Mouse (Mus musculus): Measurements from ENCODE around the gene Map2k4.

Map2k4 gene

DNA sequence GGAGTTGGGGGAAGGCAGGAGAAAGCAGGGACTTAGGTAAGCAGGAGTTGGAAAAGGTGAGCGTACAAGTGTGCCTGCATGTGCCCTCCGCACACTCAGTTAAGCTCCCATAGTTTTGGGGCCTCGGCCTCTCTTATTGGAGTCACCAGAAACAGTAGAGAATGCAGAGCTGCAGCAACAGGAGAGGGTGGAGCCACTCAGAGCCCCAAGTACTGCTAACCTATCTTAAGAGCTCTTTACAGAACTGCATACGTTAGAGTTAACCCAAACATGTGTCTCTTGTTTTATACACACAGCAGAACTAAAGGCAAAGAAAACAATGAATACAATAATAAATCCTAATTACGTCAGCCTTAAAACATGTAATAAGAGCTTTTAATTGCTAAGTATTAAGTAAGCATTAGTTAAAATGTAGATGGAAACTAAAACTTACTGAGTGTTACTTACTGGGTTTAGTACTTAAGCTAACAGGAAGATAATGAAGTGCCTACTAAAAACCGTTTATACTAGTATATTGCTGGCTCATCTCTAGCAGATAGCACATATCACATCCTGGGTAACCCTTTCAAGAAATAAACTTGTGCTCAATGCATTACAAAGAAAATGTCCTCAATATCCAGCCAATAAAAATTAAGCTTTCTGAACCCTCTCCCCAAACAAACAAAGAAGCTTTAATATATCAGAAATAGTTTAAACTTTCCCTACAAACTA lies 14.0 kb downstream of the Map2k4 start:
- no peak for DNase-seq (ENCODE audit: low spot score in 2 of 2)

DNA sequence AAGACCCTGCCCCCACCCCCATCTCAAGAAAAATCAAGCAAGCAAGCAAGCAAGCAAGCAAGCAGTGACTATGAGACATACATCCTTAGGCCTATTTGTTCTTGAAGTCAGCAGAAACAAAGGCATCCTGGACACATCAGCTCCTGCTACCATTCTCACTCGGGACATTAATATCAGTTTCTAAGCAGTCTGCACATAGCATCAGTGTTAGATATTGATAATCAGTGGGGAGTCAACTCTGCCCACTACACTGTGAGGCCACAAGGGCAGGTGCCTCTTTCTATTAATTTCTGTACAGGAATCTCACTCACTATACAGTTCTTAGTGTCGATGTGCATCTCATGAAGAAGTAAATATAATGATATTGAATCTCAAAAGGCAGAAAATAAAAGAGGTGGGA lies 14.6 kb downstream of the Map2k4 start:
- no peak for DNase-seq (ENCODE audit: low spot score in 2 of 2)

DNA sequence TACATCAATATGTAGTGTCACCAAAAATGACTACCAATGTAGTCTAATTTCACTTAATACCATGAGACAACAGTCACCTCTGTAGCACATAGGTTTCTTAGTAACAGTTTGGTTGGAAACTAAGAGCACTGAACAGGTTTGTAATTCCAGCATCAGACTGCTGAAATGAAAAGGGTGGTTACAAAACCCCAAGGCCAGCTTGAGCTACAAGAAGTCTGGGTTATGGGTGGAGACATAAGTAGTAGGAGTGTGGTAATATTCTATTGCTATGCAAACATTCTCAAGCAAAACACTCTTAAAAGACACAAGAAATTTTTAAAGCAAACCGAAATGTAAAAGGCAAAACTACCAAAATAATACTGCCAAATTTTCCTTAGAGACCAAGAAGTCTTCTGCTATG lies 16.6 kb downstream of the Map2k4 start:
- DNase-seq (ENCODE audit: low spot score in 2 of 2), result no peak

DNA sequence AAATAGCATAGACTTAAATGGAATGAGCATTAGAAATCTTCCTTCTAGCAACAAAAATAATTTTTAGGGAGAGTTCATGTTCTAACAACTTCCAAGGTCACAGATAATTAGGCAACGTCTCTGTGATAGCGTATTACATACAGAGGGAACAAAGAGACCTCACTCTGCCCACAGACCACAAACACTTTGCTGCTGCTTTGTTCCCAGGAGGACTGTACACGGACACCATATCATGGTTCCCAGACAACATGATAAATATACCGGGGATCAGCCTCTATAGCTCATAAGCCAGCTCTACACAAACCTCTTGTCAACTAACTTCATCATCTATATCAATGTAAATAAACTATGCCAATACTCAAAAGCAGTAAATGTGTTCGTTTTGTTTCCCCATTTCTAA lies 18.1 kb downstream of the Map2k4 start:
- no peak for DNase-seq (ENCODE audit: low spot score in 2 of 2)

DNA sequence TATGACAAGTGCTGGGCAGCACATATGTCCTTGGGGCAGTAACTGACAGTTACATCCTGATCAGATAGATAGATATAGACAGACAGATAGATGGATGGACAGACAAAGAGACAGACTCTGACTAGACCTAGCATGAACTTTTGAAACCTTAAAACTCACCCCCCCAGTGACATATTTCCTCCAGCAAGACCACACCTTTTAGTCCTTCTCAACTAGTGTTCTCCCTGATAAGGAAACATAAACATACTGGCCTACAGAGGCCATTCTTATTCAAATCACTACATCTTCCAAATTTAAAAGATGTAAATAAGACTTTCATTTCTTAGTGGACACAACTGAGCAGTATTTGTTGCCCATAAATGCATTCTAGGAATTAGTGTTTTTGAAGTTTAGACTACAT lies 19.7 kb downstream of the Map2k4 start:
- DNase-seq (ENCODE audit: low spot score in 2 of 2), result no peak

DNA sequence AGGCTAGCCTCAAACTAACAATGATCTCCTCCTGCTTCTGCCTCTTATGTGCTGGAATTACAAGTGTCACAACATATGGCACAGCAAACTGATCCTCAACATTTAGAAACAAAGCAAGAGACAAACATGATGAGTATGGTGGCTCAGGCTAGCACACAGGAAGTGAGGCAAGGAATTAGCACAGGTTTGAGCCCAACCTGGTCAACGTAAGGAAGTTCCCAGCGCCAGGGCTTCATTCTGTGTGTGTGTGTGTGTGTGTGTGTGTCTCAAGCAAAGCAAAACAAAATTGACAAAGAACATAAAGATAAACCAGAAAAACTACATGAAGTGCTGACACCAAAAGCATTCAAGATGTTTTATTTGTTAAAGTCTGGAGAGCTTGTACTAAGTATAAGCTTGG lies 27.2 kb downstream of the Map2k4 start:
- DNase-seq (ENCODE audit: low spot score in 2 of 2), result no peak

DNA sequence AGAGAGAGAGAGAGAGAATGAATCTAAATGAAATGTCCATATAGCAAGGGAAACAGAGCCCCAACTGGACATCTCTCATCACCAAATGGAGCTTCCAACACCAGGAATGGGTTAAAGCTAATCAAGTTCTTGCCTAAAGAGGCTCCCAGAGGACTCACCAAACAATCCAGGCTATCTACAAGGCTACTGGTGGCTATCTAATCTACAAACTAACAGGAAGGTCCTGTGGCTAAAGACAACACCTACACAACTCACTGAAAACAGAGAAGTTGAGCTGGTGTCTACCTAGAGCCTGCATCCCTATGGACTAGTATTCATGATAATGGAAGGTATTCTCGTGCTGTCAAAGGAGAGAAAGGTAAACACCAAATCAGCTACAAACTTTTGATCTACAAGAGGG lies 28.7 kb downstream of the Map2k4 start:
- DNase-seq (ENCODE audit: low spot score in 2 of 2), result no peak

DNA sequence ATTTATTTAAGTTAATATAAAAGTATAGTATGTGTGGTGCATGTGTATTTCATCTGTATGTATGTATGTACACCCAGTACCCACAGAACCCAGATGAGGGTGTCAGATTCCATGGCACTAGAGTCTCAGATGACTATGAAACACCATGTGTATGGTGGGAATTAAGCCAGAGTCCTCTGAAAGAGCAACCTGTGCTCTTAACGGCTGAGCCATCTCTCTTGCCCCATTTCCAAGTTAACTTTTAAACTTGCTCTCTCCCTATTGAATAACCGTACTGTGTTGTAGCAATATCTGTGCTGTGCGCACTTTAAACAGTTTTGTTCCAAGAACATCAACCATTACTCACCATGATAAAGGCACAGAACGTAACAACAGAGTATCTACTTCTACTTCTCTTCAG lies 33.9 kb downstream of the Map2k4 start:
- DNase-seq (ENCODE audit: low spot score in 2 of 2), result no peak

DNA sequence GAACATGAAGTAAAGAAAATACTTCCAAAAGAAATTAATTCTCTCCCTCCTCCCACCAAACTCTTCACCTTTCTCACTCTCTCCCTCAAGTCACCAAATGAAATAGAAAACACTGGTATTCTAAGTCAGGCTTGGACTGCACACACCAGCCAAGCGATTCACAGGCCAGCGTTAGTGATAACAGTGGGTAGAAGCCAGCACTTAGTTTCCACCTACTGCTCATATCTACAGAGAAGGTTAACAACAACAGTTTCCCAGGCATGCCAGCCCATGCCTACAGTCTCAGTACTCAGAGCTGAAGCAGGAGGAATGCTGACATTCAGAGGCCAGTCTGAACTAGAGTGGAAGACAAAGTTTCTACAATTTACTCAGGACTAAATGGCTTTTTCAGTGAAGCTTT lies 34.5 kb downstream of the Map2k4 start:
- no peak for DNase-seq (ENCODE audit: low spot score in 2 of 2)

DNA sequence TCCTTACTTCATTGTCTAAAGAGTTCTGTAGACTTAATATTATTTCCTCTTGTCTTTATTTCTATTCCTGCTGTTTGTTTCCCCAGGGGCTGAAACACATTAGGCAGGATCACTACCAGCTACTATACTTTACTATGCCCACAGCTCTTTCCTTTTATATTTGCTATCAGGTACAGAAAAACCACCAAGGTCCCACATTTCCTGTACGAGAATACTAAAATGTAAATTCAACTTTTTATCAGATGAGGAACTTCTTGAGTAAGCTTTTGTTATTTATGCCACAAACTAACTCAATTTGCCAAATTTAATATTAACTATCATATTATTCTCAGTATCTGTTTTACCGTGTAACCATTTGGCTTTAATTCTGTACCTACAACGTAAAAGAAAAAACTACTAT lies 37.6 kb downstream of the Map2k4 start:
- DNase-seq (ENCODE audit: low spot score in 2 of 2), result no peak

DNA sequence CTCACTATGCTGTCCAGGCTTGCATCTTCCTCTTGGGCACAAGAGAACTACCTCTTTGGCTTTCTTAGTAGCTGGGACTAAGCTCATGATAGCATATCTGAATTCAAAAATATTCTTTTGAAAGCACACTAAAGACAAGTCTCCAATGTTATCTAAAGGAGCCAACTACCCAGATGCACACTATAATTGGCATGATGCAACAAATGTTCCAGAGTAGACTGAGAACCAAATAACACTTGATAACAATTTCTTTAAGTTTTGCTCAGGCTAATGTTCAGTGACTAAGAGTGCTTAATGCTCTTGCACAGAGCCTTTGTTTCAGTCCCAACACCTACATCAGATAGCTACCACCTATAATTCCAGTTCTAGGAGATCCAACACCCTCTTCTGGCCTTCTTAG lies 40.7 kb downstream of the Map2k4 start:
- DNase-seq (ENCODE audit: low spot score in 2 of 2), result no peak

DNA sequence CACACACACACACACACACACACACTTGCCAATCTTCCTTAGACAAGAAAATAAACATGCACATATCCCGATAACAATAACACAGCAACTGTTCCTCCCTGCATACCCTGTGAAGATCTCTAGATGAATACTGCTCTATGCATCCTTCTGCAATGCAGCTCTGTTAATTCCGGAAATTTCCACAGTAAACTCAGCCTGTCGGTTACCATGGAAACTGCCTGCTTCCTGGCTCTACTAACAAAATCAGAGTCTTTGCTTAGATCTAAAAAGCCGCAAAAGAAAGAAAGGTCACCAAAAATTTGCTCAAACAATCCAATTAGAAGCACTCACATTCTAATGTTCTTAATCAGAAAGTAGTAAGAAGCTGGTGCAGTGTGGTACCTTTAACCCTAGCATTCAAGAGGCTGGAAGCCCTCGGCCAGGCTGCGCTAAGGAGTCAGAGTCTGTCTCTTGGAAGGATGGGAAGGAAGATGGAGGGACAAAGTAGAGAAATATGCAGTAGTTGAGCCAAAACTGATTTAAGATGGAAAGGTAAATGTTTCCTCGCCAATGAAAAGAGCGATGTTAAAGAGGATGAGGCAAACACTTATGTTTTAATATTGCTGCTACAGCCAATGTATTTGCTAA lies 42.3 kb downstream of the Map2k4 start:
- no peak for DNase-seq (ENCODE audit: low spot score in 2 of 2)

DNA sequence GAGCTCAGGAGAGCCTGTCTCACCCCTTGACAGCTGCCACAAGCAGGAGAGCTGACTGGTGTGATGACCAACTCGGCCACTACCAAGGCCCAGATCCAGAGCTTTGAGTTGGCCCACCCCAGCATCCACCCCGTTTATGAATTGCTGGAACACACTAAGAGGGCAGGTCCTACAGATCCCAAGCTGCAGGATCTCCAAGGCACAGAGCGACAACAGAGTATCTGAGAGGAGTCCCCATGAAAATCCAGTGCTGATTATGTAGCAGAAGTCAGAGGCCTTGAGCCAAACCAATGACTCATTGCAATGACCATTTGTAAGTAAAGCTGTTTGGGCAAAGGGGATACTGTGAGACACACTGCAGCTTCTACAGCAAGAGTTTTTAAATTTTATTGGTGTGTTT lies 44.2 kb downstream of the Map2k4 start:
- DNase-seq (ENCODE audit: low spot score in 2 of 2), result no peak

DNA sequence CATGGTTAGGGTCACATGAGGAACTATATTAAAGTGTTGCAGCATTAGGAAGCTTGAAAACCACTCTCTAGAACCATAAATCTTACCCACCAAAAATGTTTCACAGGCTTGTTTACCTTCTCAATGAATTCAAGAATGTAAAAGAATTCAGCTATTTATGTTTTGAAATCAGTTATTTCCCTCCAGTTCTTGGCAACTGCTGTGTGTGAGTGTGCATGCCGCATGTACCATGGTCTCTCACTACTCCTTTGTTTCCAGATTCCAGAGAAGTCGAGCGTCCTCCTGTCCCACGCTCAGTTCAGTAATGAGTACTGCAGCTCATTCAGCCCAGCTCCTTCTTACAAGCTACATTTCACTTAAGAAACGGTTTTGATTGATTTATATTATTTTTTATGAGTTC lies 47.3 kb downstream of the Map2k4 start:
- DNase-seq (ENCODE audit: low spot score in 2 of 2), result no peak

DNA sequence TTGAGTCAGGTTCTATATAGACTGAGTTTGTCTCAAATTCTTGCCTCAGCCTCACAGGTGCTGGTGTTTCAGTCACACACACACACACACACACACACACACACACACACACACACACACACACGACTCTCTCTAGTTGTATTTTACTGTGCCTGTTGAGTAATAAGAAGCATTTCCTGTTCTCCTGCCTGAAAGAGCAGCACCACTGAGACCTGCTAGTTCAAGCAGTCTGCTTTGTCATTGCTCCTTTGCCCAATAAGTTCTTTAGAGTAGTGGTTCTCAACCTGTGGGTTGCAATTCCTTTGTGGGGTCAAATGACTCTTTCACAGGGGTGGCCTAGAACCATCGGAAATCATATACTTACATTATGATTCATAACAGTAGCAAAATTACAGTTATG lies 47.7 kb downstream of the Map2k4 start:
- DNase-seq (ENCODE audit: low spot score in 2 of 2), result no peak

DNA sequence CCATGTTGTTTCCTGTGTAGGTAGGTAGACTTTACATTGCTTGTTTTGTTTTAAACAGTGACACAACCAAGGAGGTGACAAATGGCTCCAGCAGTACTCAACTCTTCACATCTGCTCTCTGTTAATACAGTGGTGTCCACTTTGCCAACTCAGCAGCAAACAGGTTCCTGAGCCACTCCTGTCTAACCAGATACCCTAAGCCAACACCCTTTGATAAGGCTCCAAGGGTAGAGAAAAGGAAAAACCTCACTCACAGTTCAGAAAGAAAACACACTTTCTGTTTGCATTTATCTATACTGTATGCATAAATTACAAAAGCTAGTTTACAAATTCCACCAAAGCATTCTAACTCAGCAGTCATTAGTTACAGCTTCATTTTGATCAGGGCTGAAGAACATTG lies 48.2 kb downstream of the Map2k4 start:
- no peak for DNase-seq (ENCODE audit: low spot score in 2 of 2)

DNA sequence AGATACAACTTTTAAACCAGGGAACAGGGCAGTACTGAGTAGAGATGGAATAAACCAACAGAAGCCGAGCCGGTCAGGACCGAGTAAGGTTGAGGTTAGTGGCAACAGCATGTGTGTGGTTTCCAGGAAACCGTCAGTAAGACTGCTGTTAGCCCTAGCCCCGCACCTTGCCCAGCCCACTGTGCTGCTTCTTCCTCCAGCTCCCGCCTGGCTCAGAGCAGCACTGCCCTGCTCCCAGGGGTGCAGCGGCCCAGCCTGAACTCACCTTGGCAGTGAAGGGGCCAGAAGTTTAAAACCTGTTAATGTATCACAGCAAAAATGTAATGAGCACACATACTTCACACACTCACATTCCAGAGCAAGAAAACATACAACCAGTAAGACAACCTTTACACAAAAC lies 53.4 kb downstream of the Map2k4 start:
- no peak for DNase-seq (ENCODE audit: low spot score in 2 of 2)

DNA sequence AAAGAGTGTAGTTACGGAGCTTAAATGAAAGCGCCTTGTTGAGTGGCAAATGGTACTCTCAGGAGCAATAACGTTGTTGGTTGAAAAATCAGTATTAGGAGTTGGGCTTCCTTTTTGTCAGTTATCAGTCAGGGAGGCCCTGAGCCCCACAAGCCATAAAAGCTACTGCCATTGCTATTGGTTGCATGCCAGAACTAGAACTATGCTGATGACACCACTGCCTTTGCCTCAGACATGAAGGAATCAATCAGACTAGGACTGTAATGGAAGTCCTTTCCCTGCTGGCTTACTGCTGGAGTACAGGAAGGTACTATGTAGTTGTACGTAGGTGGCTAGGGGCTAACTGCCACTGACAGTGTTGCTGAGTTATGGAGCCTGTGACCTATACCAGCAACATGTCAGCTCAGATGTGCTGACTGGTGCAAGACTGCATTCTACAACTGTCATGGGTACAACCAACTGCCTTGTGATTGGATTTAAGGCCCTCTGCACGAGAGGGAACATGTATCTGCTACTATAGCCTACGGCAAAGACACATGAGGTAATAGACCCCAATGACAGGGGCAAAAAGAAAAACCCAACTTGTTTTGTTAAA lies 58.4 kb downstream of the Map2k4 start:
- no peak for DNase-seq (ENCODE audit: low spot score in 2 of 2)

DNA sequence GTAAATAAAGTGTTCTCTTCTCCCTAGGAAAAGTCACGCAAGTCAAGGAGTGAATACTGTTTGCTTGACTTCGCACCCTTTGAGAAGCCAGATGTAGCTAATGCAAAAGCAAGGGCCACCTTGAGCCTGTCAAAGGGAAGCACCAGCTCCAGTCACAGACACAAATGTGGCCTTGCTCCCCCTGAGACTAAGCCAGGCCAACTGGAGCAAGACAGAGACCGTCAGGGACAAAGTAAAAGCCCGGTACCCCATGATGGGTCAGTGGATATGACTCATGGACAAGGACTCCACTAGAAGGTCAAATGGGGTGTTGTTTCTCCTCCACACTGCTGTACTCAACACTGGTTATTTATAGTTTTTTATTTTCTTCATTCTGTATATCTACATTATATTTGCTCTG lies 59.2 kb downstream of the Map2k4 start:
- no peak for DNase-seq (ENCODE audit: low spot score in 2 of 2)

DNA sequence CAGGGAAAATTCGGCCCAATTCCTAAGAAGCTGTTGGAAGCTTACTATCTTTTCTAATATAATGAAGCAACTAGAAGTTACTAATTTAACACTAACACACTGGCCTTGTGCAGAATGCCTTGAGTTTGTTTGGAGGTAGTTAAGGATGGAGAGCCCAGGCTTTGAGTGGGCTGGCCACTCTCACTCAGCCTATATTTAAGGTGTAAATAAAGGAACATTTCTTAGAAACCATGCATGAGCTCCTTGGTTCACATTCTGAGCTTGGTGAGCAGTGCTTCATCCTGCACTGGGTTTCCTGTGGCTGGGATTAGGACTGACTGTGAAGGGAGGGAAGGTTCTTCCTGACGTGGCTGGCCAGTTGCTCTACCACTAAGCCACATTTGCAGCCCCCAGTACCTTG lies 64.4 kb downstream of the Map2k4 start:
- DNase-seq (ENCODE audit: low spot score in 2 of 2), result no peak

DNA sequence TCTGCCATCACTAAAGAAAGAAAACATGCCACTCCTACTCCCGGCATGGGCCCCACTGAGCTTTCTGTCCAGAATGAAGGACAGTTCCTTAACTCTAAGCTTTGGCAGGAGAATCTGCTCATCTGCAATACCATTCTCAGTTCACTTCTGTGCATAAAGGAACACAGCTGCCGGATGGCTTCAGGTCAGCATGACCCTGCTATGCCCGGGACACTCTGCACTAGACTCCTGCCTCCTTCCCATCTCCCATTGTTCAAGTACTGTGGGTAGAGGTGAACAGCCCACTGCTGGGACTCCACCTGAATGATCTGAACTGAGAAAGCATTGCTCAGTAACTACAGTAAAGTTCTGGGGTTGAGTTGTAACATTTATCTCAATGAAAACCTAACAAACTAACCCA lies 66.5 kb downstream of the Map2k4 start:
- DNase-seq (ENCODE audit: low spot score in 2 of 2), result no peak

DNA sequence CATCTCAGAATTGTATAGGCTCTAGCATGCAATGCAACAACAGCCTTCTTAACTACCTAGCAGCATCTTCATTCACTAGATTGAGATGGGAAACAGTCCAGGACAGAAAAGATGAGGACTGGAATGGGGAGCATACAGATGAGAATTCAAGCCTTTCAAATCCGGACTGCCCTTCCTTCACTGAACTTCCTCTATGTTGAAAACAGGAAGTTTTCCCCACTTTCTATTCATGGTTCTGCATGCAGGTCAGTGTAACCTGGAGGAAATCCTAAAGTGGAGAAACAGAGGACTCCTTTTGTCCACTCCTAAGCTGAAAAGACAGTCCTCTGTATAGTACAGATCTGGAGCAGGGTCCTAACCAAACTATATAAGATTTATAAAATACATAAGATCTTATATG lies 68.1 kb downstream of the Map2k4 start:
- DNase-seq (ENCODE audit: low spot score in 2 of 2), result no peak

DNA sequence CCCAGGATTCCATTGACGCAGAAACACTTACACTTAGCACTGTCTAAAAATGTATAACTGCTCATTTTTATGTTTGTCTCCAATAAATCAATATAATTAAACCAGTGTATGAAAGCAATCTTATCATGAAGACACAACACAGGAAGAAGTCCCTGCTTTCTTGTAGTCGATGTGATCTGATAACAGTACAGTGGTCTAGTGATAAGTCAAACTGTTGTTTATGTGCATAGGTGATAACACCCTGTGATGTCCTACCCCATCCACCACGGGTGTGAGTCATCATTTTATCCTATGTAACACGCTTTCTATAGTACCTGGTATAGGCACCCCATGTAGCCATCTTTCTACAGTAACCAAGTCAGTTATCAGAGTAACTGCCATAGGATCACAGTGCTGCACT lies 74.3 kb downstream of the Map2k4 start:
- DNase-seq (ENCODE audit: low spot score in 2 of 2), result no peak
